Mouse (Mus musculus): ENCODE data around the gene Scrn3. TPM values are rescaled to one million over a fixed set of nuclear protein-coding genes. Genes with fewer than 3 reads are reported as not detected.

Gene Scrn3
- polyA plus RNA-seq (2015; fragmentation: Nextera tagmentation; extraction: Ambion mirVana) = 7.8 and 8.7 TPM in 2 replicates

DNA sequence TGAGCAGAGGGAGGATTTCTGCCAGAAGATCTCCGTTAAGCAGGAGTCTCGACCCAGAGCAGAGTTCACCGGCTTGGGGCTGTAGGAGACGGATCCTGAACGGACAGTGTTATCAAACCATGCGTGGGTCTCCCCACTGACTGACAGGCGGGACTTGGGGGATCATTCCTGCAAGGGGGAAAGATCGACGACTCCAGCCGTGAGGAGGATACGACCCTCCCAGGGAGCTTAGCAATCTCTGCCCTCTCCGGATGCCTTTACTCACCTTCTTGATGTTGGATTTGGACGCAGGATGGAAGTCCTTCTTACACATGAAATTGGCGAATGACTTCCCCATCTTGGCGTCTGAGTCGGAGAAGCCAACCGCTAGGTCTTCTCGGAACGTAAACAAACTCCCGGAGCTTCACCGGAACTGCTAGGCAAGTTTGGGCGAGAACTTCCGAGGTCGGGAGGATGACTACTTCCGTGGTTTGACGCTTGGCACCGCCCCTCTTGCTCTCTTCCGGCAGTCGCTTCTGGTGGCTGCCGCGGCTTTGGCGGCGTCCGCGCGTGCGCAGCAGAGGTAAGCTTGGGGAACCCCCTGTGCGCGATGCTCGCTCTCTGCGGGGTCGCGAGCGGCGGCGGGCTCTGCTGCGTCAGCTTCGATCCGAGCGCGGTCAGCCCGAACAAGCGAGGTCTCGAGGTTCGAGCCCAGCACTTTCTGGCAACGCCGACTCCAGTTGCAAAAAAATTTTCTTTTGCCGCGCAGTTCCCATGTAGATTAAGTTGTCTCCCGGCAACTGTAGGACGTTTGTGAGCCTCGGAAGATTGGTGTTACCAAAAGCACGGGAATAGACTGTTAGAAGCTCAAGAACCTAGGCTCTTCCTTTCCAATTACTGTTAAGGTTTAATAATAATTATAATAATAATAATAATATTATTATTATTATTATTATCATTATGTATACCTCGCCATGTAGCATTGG is at the start of gene Scrn3, which contains the start of gene Cir1:
Scrn3 (plus strand) TSS at position 450 of the 965 bp plus-strand sequence.
Cir1 (minus strand) TSS at position 550 of the 965 bp plus-strand sequence.
- Histone ChIP-seq H3K4me2 (replicated peaks; ENCODE audit: low read depth) (peak within 1 kb of the TSS; percentile 71), H3K27me3 (replicated peaks; ENCODE audit: control insufficient read depth, insufficient read depth, low read length) (no peaks in the 10 kb centered on the region), H3K27ac (ENCODE audit: low read depth, low read length) (peak within 1 kb of the TSS; percentile 69), H3K9ac (ENCODE audit: low read depth, low read length) (peak within 1 kb of the TSS; percentile 65), H3K9me3 (ENCODE audit: control insufficient read depth) (no peaks in the 10 kb centered on the region), H3K36me3 (ENCODE audit: control insufficient read depth, insufficient read depth) (peaks cover 13% of the 10 kb centered on the region), H3K4me3 (ENCODE audit: low read depth, low read length) (peak within 1 kb of the TSS; percentile 67), H3K4me1 (replicated peaks; ENCODE audit: control insufficient read depth, insufficient read depth, low read length) (no peaks in the 10 kb centered on the region)
- TF ChIP-seq CTCF (IDR thresholded peaks at IDR 0.05; ENCODE audit: low read depth) = 0 out of 2 replicates have a peak, but pooled peaks have one; percentile 1
- ATAC-seq = peak; percentile 91
- under 1% methylated on average over 64 of the region's 64 CpGs for WGBS

DNA sequence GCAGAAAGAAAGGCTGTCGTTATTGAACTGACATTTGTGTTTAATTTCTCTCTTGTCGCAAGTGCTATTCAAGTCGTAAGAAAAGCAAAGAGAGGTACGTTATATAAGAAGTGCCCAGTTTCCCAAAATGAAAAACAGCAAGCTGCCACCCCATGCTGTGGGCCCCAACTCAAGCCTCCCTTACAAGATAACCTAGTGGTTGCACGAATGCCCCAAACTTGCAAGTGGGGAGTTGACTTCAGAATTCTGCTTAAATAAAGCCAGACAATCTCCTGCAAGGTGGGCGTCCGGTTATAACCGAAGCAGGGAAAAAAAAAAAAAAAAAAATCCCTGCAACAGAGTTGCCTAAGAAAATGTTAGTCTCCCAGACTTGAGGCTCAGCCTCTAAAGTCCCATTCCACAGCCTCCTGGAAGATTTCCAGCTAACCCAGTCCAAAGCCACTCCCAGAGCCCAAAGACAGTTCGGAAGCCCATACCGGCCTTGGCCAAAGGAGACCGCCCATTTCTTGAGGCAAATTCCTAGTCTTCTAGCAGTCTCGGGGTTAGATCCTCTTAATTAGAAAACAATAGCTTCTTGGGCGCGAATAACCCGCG is 49.1 kb upstream of the Scrn3 start:
- no peak for TF ChIP-seq CTCF (IDR thresholded peaks at IDR 0.05; ENCODE audit: low read depth)
- Histone ChIP-seq H3K27me3 (replicated peaks; ENCODE audit: control insufficient read depth, insufficient read depth, low read length) (peaks cover 58% of the 10 kb centered on the region), H3K4me1 (replicated peaks; ENCODE audit: control insufficient read depth, insufficient read depth, low read length) (peaks cover 4% of the 10 kb centered on the region; the same call in 1 of the 2 replicates), H3K9ac (ENCODE audit: low read depth, low read length) (no peak overlapping the region), H3K36me3 (ENCODE audit: control insufficient read depth, insufficient read depth) (no peaks in the 10 kb centered on the region), H3K4me3 (ENCODE audit: low read depth, low read length) (peak overlapping the region; percentile 40), H3K27ac (ENCODE audit: low read depth, low read length) (no peak overlapping the region), H3K4me2 (replicated peaks; ENCODE audit: low read depth) (peak overlapping the region; percentile 64), H3K9me3 (ENCODE audit: control insufficient read depth) (no peaks in the 10 kb centered on the region)
- no peak for ATAC-seq
- WGBS = 13% methylated on average over 16 of the region's 16 CpGs

DNA sequence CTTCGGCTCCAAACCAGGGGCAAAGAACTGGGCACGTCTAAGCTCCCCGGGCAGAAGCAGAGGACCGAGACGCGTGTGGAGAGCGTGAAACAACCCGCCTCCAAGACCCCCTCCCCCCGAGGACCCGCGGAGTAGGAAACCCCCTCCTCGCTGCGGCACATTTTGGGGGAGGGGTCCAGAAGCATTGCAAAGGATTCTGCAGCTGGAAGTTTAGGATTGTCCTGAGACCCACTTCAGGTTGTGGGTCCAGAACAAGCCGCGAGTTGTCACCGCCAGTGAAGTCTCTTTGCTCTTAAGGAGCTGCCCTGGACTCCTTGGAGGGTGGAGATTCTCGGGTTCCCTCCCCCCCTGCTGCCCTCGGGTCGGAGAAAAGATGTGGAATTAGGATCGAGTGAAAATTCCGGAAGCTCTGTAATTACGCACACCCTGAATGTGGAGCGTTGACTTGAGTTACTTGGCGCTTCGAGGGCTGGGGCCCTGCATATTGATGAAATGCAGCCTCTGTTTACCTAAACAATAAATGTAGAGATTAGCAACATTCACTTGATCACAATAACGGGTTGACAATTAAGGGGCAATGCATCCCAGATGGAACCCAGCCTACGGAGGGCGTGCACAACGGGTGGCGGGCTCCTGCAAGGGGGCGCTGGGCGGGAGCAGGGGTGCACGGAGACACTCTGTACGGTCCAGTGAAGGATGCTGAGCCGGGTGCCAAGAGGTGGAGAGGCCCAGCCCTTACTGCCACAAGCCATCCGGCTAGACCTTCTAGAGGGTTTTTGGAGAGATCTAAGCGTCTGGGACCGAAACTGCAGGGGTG is 48.4 kb upstream of the Scrn3 start:
- Histone ChIP-seq H3K27me3 (replicated peaks; ENCODE audit: control insufficient read depth, insufficient read depth, low read length) (peaks cover 64% of the 10 kb centered on the region), H3K4me1 (replicated peaks; ENCODE audit: control insufficient read depth, insufficient read depth, low read length) (peaks cover 4% of the 10 kb centered on the region; the same call in 1 of the 2 replicates), H3K27ac (ENCODE audit: low read depth, low read length) (no peak overlapping the region), H3K4me3 (ENCODE audit: low read depth, low read length) (peak overlapping the region; percentile 40), H3K4me2 (replicated peaks; ENCODE audit: low read depth) (peak overlapping the region; percentile 64), H3K9ac (ENCODE audit: low read depth, low read length) (no peak overlapping the region), H3K9me3 (ENCODE audit: control insufficient read depth) (no peaks in the 10 kb centered on the region), H3K36me3 (ENCODE audit: control insufficient read depth, insufficient read depth) (no peaks in the 10 kb centered on the region)
- WGBS = 2% methylated on average over 38 of the region's 38 CpGs
- no peak for TF ChIP-seq CTCF (IDR thresholded peaks at IDR 0.05; ENCODE audit: low read depth)
- ATAC-seq = 0 out of 2 replicates have a peak, but pooled peaks have one; percentile 19

DNA sequence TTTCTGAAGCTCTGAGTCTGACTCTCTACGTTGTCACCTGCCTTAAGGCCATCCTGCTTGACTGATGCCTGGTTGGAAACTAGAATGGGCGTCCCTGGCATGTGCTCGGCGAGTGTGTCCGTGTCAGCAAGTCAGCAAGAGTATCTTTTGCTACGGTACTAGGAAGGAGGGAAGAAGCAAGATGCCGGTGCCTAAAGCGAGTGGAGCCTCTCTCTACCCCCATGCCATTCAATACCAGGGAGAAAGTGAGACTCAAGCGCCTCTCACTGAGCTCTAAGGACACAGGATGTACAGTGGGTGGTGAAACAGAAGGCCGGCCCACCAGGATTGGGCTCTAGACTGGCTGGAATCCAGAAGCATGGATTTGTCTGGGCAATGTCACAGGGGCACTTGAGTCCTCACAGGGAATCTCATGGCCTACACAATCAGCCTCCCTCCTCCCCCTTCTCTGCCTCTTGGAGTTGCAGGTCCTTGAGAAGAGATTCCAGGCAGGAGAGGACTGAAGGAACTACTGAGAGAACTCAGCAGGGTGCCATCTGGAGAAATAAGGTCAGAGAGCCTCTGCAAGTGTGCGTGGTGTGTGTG is 47.7 kb upstream of the Scrn3 start:
- ATAC-seq = no peak
- H3K9ac ChIP-seq (ENCODE audit: low read depth, low read length) = no peak overlapping the region
- H3K9me3 ChIP-seq (ENCODE audit: control insufficient read depth) = no peaks in the 10 kb centered on the region
- WGBS = 10% methylated on average over 11 of the region's 11 CpGs
- no peaks in the 10 kb centered on the region for H3K36me3 ChIP-seq (ENCODE audit: control insufficient read depth, insufficient read depth)
- H3K27me3 ChIP-seq (replicated peaks; ENCODE audit: control insufficient read depth, insufficient read depth, low read length) = peaks cover 69% of the 10 kb centered on the region
- H3K27ac ChIP-seq (ENCODE audit: low read depth, low read length) = no peak overlapping the region
- peaks cover 4% of the 10 kb centered on the region; the same call in 1 of the 2 replicates for H3K4me1 ChIP-seq (replicated peaks; ENCODE audit: control insufficient read depth, insufficient read depth, low read length)
- H3K4me2 ChIP-seq (replicated peaks; ENCODE audit: low read depth) = peak overlapping the region; percentile 64; the same call in 1 of the 2 replicates
- H3K4me3 ChIP-seq (ENCODE audit: low read depth, low read length) = peak overlapping the region; percentile 40; the same call in 1 of the 2 replicates
- no peak for TF ChIP-seq CTCF (IDR thresholded peaks at IDR 0.05; ENCODE audit: low read depth)

DNA sequence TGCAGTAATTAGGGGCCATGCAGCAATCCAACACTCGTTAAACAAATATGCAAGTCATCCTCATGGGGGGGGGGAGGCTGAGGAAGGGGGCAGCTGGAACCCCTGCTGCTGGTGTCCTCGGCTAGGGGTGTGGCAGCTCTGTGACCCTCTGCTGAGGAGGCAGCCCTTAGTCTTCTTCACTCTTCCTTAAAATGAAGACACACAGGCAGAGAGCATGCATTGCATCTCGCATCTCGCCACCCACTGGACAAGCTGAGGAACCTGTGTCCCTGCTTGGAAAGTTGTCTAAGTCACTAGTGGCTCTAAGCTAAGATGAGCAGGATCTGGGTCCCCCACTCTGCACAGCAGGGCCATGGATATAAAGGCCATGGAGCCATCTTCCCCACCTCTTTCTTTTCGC is 46.4 kb upstream of the Scrn3 start:
- peaks cover 7% of the 10 kb centered on the region; the same call in 1 of the 2 replicates for H3K4me1 ChIP-seq (replicated peaks; ENCODE audit: control insufficient read depth, insufficient read depth, low read length)
- H3K9ac ChIP-seq (ENCODE audit: low read depth, low read length) = no peak overlapping the region
- no peak overlapping the region for H3K27ac ChIP-seq (ENCODE audit: low read depth, low read length)
- WGBS = 8% methylated on average over 5 of the region's 5 CpGs
- H3K4me2 ChIP-seq (replicated peaks; ENCODE audit: low read depth) = no peak overlapping the region
- ATAC-seq = no peak
- no peak overlapping the region for H3K4me3 ChIP-seq (ENCODE audit: low read depth, low read length)
- H3K27me3 ChIP-seq (replicated peaks; ENCODE audit: control insufficient read depth, insufficient read depth, low read length) = peaks cover 82% of the 10 kb centered on the region
- no peaks in the 10 kb centered on the region for H3K36me3 ChIP-seq (ENCODE audit: control insufficient read depth, insufficient read depth)
- no peaks in the 10 kb centered on the region for H3K9me3 ChIP-seq (ENCODE audit: control insufficient read depth)
- peak; percentile 51 for TF ChIP-seq CTCF (IDR thresholded peaks at IDR 0.05; ENCODE audit: low read depth)
